Mouse (Mus musculus): ENCODE results near the gene Poll.

DNA sequence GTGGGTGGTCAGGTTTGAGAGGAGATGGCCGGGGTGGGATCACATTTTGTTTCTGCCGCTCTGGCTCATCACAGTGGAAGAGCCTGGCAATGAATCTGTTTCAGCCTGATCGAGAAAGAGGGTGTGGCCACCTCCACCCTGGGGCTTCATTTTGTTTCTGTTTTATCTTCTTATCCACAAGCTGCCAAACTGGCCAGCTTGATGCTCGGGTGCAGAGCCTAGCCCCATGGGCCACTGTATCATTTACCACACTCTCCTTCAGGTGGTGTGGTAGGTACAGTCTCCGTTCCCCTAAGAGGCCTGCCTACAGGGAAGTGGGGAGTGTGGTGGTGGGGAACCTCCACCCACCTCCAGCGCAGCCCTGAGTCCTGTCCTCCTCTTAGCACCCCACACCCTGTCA is 12.7 kb upstream of the Poll start:
- no peak for TF ChIP-seq POLR2A (IDR thresholded peaks at IDR 0.05; ENCODE audit: low read depth, low read length)
- TF ChIP-seq CTCF (IDR thresholded peaks at IDR 0.05; ENCODE audit: extremely low read depth, insufficient read depth, insufficient read length, insufficient replicate concordance), result no peak

Measured in spleen, adult 2 months (tissue).